Mouse (Mus musculus) gonadal fat pad, adult 2 months (tissue): ENCODE measurements around the gene Olfr1116. TPM values are rescaled to one million over a fixed set of nuclear protein-coding genes. Genes with fewer than 3 reads are reported as not detected.
"Not testable (repeated sequence)": the region's sequence is repeated elsewhere in the genome, so short reads cannot be mapped to it uniquely, and the experiment has no call there.

Experiments
- DNase-seq: peaks from one replicate; pipeline ENCODE4 v3.0.0-alpha.2; 2012; ENCODE audit warnings: low read depth
- polyA plus RNA-seq: library from polyadenylated mRNA; depleted of rRNA; stranded (reverse); fragments of >200 nt; gene quantifications from 2 replicates; pipeline ENCODE4 v1.2.3, GENCODE M21; 2012; rRNA removed

Gene Olfr1116
- polyA plus RNA-seq = not detected in 2 replicates

DNA sequence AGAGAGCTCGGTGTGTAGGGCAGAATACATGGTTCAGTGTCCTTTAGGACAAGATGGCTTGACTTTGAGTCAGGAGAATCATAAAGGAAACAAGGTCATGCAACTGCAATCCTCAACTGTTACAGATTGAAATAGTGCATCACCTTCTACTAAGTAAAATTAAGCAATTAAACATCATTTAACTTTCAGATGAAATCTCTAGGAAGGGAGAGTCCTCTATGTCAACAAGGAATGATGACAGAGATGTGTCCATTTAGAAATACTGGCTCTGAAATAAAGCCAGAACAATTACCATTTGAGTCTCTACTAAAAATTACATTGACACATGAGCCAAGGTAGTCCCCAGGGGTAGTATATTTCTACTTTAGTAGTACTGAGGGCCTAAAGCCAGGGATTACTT is at the start of gene Olfr1116:
Gene Olfr1116 (plus strand): TSS at position 301 of the 400 bp plus-strand sequence.
- no peak for DNase-seq

DNA sequence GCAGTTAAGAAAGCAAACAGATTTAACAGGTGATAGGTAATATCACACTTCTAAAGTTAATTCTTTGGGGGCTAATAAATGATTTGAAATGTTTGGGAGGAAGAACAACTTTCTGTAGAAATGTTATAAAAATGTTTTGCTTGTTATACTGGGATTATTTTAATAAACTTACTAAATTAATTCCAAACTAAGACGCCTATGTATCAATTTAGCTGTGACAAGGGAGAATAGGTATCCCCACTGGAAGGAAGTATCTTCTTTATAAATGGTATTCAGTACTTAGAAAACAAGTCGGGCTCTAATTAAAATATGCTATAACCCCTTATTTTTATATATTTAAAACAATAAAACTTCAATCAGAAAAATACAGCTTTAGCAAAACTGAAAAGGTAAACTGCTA is 19.6 kb upstream of the Olfr1116 start, which contains the start of gene Olfr1115:
Gene Olfr1115 (plus strand): TSS at position 301 of the 400 bp plus-strand sequence.
- no peak for DNase-seq

DNA sequence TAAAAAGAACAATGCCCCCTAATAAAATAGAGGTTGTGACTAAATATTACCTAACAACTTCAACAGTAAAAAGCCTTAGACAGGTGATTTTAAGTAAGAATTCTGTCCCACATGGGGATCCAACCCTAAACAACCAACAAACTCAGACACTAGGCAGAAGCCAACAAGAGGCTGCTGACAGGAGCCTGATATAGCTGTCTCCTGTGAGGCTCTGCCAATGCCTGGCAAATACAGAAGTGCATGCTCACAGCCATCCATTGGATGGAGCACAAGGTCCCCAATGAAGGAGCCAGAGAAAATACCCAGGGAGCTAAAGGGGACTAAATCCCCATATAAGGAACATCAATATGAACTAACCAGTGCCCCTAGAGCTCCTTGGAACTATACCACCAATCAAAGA is 26.6 kb downstream of the Olfr1116 start:
- not testable (repeated sequence) for DNase-seq

DNA sequence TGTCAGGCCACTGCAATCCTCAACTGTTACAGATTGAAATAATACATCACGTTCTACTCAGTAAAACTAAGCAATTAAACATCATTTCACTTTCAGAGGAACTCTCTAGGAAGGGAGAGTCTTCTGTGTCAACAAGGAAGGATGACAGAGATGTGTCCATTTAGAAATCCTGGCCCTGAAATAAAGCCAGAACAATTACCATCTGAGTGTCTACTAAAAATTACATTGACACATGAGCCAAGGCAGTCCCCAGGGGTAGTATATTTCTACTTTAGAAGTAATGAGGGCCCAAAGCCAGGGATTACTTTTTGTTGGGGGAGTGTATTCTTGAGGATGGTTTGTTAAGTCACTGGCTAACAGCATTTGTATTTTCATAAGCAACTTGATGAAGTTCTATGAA is 39.9 kb downstream of the Olfr1116 start, which contains the start of gene Olfr1118:
Gene Olfr1118 (plus strand): TSS at position 301 of the 400 bp plus-strand sequence.
- DNase-seq = no peak

Other genes starting within 250 kb of the Olfr1116 start
- gene Olfr1104, start 240.5 kb upstream of the Olfr1116 start, polyA plus RNA-seq = not detected in 2 replicates
- gene Olfr1105, start 231.0 kb upstream of the Olfr1116 start, polyA plus RNA-seq = not detected in 2 replicates
- gene Olfr1106, start 215.3 kb upstream of the Olfr1116 start, polyA plus RNA-seq = not detected in 2 replicates
- not detected in 2 replicates for gene Olfr1107, start 191.7 kb upstream of the Olfr1116 start, polyA plus RNA-seq
- not detected in 2 replicates for gene Olfr1109, start 171.5 kb upstream of the Olfr1116 start, polyA plus RNA-seq
- gene Olfr259, start 153.0 kb upstream of the Olfr1116 start, polyA plus RNA-seq = not detected in 2 replicates
- not detected in 2 replicates for gene Olfr1110, start 127.2 kb upstream of the Olfr1116 start, polyA plus RNA-seq
- gene Olfr1111, start 114.9 kb upstream of the Olfr1116 start, polyA plus RNA-seq = not detected in 2 replicates
- gene Olfr1112, start 79.7 kb upstream of the Olfr1116 start, polyA plus RNA-seq = not detected in 2 replicates
- not detected in 2 replicates for gene Olfr1113, start 58.6 kb upstream of the Olfr1116 start, polyA plus RNA-seq
- gene Olfr1115, start 19.5 kb upstream of the Olfr1116 start, polyA plus RNA-seq = not detected in 2 replicates
- gene Olfr1118, start 40.0 kb downstream of the Olfr1116 start, polyA plus RNA-seq = not detected in 2 replicates
- not detected in 2 replicates for gene Olfr1120, start 87.3 kb downstream of the Olfr1116 start, polyA plus RNA-seq
- not detected in 2 replicates for gene Olfr1121, start 102.4 kb downstream of the Olfr1116 start, polyA plus RNA-seq
- not detected in 2 replicates for gene Olfr1122, start 118.3 kb downstream of the Olfr1116 start, polyA plus RNA-seq
- gene Olfr1123, start 149.1 kb downstream of the Olfr1116 start, polyA plus RNA-seq = not detected in 2 replicates
- not detected in 2 replicates for gene Olfr1124, start 162.7 kb downstream of the Olfr1116 start, polyA plus RNA-seq
- not detected in 2 replicates for gene Olfr1126, start 186.4 kb downstream of the Olfr1116 start, polyA plus RNA-seq
- not detected in 2 replicates for gene Pramel7, start 229.6 kb downstream of the Olfr1116 start, polyA plus RNA-seq
- gene Pramel6, start 239.0 kb downstream of the Olfr1116 start, polyA plus RNA-seq = not detected in 2 replicates